Mouse (Mus musculus): ENCODE data around the gene Gdf1.

Gdf1 gene

DNA sequence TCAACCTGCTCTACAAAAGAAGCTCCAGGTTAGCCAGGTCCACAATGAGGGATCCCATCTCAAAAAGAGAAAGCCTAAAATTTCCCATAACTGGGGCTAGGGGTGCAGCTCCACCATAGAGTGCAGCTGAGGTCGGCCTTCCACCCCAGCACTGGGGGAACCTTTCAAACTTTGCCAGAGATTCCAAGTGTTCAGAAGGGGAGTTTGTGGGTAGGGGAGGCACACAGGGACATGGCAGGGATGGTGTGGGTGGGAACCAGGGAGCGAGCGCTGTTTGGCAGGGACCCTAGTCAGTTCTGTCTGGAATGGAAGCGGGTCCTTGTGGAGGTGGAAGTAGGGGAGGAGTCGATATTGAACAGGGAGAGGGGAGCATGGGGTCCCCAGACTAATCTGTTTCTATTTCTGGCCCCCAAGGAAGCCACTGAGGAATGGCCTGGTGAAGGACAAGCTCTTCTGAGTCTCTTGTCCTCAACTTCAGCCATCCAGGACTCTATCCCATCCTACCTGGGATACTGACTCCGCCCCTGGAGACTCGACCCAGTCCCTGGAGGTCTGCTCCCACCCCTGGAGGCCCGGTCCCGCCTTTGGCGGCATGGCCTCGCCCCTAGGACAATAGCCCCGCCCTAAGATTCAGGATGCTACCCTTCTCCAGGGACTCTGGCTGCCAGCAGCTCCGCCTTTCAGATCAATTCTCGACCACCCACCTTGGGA lies at the start of gene Gdf1:
Gene Gdf1, plus strand, starts transcription at position 694 of the 711 bp plus-strand sequence.
- no peak for DNase-seq (ENCODE audit: low spot score)

DNA sequence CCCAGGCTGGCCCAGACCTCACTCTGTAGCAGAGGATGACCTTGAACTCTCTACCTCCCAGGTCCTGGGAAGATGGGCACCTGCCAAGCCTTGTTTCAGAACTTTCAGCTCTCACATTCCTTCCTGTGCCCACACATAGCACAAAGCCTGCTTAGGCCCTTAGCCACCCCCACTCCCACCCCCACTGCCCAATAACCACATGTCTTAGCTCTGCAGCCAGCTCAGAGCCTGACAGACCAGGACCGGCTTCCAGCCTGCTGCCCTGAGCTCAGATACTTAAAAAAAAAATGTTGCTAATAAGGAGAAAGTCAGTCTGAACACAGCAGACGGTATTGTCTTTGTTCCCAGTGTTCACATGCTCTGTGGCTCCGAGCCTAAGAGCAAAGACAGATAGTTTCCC lies 48.6 kb upstream of the Gdf1 start:
- no peak for DNase-seq (ENCODE audit: low spot score)

DNA sequence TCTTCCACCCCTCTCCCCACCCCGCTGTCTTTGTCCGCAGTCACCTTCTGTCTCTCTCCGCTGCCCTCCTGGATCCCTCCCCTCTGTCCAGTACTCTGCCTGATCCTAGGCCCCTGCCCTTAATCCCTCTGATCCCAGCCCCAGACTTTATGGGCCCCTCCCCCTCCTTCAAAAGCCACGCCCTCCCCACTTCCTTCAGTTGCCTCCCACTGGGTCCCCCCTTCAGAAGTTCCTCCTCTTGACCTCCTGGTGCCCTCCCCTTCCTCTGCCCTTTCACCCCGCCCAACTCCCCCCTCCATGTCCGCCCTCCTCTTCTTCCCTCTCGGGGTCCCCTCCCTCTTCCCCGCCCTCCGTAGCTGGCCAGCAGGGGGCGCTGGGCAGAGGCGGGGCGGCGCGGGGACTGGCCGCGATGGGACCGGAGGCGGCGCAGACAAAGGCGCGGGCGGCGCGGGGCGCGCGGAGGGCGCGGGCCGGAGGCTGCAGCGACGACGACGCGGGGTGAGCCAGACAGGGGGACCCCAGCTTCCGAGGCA lies 46.9 kb upstream of the Gdf1 start, which contains the start of gene Homer3:
Gene Homer3, plus strand, starts transcription at position 225 of the 533 bp plus-strand sequence.
- peak; percentile 50 for DNase-seq (ENCODE audit: low spot score)

DNA sequence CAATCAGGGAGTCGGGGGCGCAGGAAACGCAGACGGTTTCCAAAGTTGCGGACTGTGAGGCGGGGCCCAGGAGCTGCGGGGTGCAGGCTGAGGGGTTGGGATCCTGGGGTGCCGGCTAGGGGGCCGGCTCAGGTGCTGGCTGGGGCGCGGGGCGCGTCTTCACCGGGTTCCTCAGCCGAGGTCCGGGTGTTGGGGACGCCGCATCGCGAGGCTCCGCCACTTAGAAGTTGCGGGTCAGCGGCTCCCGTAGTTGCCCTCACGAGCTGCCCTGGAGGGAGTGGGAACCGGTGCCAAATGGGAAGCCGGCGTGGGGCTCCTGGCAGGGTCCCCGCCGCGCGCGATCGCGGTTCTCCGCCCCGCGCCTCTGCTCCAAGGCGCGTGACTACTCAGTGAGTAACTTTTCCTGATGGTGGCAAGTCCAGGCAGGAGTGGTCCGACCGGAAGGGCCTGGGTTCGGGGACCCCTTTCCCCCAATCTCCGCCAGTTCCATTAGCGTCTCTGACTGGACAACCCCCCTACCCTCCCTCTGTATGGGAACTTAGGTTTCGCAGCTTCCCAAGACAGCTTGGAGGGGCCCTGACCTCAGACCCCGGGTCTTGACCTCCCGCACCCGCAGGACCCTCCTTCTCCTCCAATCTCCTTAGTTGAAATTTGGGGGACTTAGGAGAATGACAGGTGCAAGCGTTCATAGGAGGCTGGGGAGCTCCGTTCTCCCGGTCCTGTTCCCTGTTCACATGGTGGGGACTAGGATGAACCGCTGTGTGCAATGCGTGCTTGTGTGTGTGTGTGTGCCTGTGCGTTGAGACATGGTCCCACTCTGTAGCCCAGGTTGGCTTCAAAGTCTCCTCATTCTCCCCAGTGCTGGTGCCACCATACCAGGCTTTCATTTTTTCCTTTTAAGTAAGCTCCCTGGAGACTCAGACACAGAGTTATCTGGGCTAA lies 46.2 kb upstream of the Gdf1 start:
- no peak for DNase-seq (ENCODE audit: low spot score)

DNA sequence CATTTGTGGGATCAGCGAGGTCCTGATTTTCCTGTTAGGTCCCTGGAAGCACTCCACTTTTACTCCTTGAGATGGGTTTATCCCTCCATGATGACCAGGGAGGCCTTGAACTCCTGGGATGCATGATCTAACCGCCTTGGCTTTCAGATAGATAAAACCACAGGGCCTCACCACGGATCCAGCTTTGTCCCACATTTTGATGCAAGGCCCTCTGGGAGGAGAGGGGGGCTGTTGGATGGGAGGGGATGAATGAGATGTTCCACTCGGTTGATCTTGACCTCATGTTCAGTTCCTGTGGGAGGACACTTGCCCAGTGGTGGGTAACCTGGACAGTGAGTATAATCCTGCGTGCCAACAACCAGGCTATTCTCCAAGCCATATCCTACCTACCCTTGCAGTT lies 45.2 kb upstream of the Gdf1 start:
- DNase-seq (ENCODE audit: low spot score) = no peak

DNA sequence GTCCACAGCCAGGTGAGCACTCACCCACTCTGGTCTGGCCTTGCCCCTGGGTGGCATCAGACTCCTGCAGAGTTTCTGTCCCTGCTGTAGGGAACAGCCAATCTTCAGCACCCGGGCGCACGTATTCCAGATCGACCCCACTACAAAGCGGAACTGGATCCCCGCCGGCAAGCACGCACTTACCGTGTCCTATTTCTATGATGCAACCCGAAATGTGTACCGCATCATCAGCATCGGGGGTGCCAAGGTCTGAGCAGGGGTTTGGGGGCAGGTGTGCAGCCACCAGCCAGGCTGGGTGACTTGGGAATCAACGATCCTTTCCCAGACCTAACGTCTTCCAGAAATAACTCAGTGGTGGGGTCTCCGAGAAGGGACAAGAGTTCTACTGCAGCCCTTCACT lies 44.3 kb upstream of the Gdf1 start:
- DNase-seq (ENCODE audit: low spot score) = no peak

DNA sequence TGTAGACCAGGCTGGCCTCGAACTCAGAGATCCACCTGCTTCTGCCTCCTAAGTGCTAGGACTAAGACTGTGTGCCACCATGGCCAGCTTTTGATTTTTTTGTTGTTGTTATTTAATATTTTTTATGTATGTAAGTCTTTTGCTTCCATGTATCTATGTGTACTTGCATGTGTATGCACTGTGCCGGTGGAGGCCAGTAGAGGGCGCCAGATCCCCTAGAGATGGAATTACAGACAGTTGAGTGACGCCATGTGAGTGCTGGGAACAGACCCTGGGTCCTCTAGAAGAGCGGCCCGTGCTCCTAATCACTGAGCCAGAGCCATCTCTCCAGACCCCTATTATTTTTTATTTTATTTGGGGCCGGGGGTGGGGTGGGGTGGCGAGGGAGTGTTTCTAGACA lies 42.9 kb upstream of the Gdf1 start:
- no peak for DNase-seq (ENCODE audit: low spot score)

DNA sequence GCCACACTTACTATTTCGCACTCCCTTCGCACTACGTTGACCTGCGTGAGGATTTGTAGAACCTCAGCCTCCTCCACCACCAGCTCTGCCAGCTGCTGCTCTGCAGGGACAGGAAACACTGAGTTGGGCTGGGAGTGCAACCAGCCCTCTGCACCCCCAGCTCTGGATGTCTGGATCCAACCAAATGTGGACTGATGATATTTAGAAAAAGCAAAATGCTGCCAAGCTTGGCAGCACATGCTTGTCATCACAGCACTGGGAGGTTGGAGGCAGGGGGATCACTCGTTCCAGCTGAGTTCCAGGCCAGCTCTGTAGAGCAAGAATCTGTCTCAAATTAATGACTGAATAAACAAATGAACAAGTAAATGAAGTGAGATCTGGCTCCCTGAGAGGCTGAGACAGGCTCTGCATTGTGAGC lies 35.6 kb upstream of the Gdf1 start:
- DNase-seq (ENCODE audit: low spot score) = no peak

DNA sequence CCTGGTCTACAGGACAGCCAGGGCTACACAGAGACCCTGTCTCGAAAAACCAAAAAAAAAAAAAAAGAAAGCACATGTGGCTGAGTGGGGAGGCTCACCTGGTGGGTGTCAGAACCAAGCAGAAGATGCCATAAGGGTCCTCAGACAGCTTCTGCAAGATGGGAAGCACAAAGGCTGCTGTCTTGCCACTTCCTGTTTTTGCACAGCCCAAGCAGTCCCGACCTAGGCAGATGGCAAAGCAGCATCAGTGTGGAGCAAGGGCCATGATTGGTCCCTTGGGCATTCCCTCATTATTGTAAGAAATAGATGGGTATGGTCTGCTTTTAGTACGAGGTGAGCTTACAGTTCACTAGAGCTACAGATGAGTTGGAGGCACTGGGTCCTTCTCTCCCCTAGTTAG lies 28.7 kb upstream of the Gdf1 start:
- no peak for DNase-seq (ENCODE audit: low spot score)

DNA sequence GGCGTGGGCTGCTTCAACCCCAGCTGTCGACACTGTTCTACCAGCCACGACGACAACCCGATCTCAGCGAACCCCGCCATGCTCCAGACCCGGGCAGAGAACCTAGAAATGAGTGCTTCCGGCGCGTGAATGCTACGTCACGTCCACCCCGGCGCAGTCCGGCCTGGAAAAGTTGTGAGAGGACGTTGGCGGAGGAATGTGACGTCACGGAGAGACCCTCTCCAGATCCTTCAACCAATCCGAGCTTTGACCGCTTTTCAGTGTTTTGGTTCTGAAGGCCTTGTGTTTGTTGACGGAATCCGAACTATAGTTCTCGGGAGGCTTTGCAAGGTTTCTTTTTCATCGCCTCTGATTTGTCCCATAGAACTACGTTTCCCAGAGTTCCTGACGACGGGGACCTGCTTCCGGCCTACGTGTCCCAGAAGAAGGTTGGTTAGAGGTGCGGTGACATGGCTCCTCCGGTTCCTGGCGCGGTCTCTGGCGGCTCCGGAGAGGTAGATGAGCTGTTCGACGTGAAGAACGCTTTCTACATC lies 27.2 kb upstream of the Gdf1 start, which contains the start of the genes Ddx49 and Cope:
Gene Ddx49, minus strand, starts transcription at position 132 of the 533 bp plus-strand sequence.
Gene Cope, plus strand, starts transcription at position 161 of the 533 bp plus-strand sequence.
- peak; percentile 84 for DNase-seq (ENCODE audit: low spot score)

DNA sequence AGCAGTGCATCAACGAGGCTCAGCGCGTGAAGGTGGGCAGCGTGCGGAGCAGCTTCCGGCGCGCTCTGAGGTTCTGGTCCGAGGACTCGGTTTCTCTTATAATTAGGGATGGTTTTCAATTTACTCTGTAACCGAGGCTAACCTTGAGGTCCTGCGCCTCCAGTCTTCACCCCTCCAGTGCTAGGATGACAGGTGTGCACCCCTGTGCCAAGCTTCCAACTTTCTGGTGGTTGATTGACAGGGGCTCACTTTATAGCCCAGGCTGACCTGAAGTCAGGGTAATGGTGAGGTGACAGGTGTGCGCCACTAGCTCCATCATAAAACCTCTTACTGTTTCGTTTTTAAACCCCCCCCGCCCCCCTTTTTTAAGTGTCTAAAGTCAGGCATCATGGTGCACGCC lies 26.7 kb upstream of the Gdf1 start:
- no peak for DNase-seq (ENCODE audit: low spot score)

DNA sequence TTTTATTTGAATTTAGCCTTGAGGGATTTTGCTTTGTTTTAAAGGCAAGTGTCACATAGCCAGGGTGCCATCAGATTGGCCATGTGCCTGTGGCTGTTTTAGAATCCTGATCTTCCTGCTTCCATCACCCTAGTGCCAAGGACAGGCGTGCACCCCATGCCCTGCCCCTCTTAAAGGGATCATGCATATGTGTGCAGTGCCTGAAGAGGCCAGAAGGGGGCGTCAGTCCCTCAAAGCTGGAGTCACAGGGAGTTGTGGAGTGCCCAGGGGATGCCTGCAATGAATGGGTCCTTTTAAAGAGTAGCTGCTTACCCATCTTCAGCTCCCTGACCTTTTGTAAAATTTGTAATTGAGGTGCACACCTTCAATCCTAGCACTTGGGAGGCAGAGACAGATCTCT lies 20.3 kb upstream of the Gdf1 start:
- no peak for DNase-seq (ENCODE audit: low spot score)

DNA sequence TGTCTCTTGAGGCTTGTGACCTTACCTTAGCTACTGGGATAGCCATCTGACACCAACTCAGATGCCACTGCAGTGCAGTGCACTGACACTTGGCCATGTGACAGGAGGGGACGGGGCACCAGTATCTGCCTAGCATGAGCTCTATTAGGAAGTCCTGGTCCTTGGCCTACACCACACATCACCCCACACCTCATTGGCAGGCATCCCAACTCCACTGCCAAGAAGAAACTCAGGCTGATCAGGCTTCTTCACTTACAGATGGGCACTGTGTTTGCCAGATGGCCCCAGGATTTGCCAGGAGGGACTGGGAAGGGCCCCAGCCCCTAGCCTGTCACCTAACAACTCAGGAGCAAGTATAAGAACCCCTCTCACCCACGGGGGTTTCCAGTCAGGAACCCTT lies 16.2 kb upstream of the Gdf1 start:
- DNase-seq (ENCODE audit: low spot score) = no peak

DNA sequence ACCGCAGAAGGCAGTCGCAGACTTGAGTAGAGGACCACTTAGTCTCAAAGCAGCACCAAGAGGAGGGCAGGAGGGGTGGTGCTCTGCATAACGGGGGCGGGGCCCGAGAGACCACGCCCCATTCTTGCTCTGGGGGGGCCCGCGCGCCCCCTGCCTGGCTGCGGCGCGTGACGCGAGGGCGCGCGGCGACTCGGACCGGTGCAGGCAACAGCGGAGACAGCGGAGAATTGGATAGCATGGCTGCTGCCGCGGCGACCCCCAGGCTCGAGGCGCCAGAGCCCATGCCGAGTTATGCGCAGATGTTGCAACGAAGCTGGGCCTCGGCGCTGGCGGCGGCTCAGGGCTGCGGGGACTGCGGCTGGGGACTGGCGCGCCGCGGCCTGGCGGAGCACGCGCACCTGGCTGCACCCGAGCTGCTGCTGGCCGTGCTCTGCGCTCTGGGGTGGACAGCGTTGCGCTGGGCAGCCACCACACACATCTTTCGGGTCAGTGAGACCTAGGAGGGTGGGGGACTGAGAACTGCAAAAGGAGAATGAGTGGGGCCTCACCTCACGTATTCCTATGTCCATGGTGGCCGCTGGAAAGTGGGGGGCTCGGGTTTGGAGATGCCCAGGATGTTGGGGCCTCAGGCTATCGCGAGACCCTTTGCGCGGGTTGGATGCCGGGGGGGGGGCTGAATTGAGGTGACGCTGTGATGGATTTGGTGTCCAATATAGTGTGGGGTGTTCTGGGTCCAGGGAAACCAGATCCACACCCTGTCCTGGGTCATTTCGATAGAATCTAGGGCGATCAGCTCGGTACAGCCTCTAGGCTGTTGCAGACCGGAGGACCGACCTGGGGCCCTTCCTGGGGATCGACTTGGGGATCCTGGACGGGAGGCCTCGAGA lies 13.8 kb upstream of the Gdf1 start, which contains the start of gene Cers1:
Gene Cers1, plus strand, starts transcription at position 152 of the 887 bp plus-strand sequence.
- no peak for DNase-seq (ENCODE audit: low spot score)

DNA sequence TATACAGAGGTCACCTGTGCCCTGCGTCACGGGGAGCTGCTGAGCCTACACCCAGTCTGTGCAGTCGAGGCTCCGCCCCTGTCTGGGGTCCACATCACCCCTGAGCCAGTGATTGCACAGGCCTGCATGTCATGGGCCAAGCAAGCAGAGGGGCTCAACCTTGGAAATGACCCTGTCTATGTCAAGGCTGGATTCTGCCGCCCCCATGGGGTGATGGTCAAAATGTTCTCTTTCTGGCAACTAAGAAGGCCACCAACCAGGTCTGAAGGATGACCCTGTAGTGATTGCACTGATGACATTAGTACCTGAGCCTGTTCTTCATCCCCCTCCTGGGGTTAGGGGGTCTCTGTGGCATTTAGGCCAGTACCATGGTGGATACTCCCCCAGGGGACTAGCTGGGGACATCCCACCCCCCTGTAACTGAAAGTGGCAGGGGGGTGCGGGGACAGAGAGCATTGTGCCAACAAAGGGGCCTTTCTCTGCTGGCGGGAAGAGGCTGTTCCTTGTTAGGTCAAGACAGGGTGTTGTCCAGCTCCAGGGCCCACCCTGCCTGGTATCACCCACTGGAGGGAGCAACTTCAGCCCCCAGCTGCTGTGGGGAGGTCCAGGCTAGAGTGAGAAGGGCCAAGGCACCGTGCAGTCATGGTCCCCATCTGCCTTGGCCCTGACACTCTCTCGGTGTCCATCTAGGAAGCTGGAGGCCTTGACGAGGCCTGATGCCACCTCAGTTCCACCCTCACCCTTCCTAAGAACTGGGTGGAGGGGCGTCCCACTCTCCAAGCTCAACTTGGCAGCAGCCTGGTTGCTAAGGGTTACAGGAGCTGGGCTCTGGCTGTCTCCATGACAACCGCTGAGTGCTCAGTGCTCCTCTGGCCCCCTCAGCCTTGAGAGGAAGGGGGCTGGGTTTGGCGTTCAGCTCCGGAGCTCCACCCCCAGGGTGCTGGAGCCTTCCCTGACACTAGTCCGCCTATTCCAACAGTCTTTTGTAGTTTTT lies 12.8 kb upstream of the Gdf1 start:
- DNase-seq (ENCODE audit: low spot score) = no peak

DNA sequence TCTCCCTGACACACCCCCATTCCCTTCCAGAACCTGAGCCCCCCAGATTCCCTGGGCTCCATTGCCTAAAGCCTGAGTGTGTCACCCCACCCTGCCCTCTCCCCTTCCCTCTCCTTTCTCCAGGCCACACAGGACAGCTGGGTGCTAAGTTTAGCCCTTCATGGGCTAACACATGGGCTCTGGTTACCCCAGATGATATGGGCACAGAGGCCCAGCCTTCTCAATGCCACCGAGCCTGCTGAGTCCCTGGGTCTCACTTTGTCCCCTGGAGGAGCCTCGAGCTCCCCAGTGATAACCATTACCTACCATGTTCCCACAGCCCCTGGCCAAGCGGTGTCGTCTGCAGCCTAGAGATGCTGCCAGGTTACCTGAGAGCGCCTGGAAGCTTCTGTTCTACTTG lies 11.7 kb upstream of the Gdf1 start:
- no peak for DNase-seq (ENCODE audit: low spot score)

DNA sequence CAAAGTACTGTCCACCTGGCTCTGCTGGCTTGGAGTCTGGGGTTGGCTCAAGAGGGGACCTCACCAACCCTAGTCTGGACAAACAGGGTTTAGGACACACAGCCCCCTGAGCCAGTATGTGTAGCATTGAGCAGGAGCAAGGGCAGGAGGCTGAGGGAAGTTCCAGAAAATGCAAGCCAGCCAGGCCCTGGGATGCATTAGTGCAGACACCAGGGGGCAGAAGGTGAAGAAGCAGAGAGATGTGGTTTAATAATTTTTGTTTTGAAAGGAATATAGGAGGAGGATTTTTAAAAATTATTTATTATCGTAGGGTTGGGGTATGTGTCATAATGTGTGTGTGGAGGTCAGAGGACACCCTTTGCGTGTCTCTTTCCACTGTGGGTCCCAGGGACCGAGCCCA lies 5.9 kb upstream of the Gdf1 start:
- DNase-seq (ENCODE audit: low spot score) = no peak

DNA sequence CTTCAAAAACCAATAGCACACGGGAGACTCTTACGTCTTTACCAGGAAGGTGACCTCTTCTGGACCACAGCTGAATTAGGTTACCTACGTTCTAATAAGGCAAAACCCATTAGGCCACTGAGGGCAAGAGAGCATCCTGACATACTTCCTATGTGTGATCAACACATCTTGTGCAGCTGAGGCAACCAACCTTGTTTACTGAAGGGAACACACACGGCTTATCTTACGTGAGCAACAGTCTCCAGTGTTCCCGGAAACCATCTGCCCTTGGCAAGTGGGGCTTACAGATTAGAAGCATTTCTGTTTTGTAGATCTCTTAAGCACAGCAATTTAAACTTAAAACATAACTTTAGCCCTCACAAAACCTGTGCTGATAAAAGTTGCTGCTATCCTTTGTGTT lies 2.1 kb upstream of the Gdf1 start:
- no peak for DNase-seq (ENCODE audit: low spot score)

DNA sequence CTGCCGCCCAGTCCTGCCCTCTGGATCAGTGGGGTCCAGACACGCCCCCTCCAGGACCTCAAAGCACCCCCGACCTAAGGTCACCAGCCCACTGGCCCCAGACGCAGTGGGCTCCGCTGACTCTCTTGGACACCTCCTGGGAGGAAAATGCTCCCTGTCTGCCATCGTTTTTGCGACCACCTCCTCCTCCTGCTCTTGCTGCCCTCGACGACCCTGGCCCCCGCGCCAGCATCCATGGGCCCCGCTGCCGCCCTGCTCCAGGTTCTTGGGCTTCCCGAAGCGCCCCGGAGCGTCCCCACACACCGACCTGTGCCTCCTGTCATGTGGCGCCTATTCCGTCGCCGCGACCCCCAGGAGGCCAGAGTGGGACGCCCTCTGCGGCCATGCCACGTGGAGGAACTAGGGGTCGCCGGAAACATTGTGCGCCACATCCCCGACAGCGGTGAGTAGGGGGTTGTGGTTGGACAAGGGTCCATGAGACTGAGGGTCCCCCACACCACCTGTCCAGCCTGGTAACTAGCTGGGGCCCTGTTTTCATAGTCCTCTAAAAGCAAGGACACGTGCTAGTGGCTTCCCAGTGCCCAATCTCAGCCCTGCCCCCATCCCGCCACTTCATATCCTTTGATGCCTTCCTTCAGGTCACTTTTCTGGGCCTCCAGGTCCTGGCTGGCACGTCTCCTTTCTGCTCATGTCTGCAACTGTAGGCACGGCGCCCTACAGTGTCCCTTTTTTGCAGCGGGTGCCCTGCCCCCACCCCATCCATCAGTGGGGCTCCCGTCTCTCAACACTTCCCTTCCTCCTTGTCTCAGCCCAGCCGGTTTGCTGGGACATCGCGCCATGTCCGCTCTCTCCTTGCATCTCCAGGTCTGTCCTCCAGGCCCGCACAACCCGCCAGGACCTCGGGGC lies 471 bp downstream of the Gdf1 start:
- DNase-seq (ENCODE audit: low spot score) = no peak

Data from urinary bladder, postnatal 10 days (tissue).